Mouse (Mus musculus): Measurements from ENCODE around the gene Sfrp4.

Sfrp4 gene

GRCm38 (mm10) chr13:19622573-19623227 is at the start of gene Sfrp4:
Gene Sfrp4, plus strand, starts transcription at chr13:19623104.
- in situ Hi-C loops (cut with MboI, MseI), result no loop called here

GRCm38 (mm10) chr13:19574723-19575122 is 48.2 kb upstream of the Sfrp4 start:
- in situ Hi-C loops (cut with MboI, MseI), result loop anchor here in 1 of 2 experiments (10.0 kb wide), 1 partner anchor 1190 kb away; no protein-coding TSS in a partner anchor

GRCm38 (mm10) chr13:19575947-19576346 is 47.0 kb upstream of the Sfrp4 start:
- in situ Hi-C loops (cut with MboI, MseI), result loop anchor here in 1 of 2 experiments (10.0 kb wide), 1 partner anchor 1191 kb away; no protein-coding TSS in a partner anchor

- in situ Hi-C loops (cut with MboI, MseI), result no loop called here
These were observed 31.7 kb upstream of the Sfrp4 start for GRCm38 (mm10) chr13:19590996-19591759.

GRCm38 (mm10) chr13:19595141-19595540 is 27.8 kb upstream of the Sfrp4 start:
- in situ Hi-C loops (cut with MboI, MseI), result no loop called here

- in situ Hi-C loops (cut with MboI, MseI), result no loop called here
These were observed 23.7 kb upstream of the Sfrp4 start for GRCm38 (mm10) chr13:19599242-19599641.

GRCm38 (mm10) chr13:19602531-19602930 is 20.4 kb upstream of the Sfrp4 start:
- in situ Hi-C loops (cut with MboI, MseI), result no loop called here

GRCm38 (mm10) chr13:19603719-19604118 is 19.2 kb upstream of the Sfrp4 start:
- in situ Hi-C loops (cut with MboI, MseI), result no loop called here

GRCm38 (mm10) chr13:19604916-19605315 is 18.0 kb upstream of the Sfrp4 start:
- in situ Hi-C loops (cut with MboI, MseI), result no loop called here

GRCm38 (mm10) chr13:19608120-19608519 is 14.8 kb upstream of the Sfrp4 start:
- in situ Hi-C loops (cut with MboI, MseI), result no loop called here

GRCm38 (mm10) chr13:19612348-19612747 is 10.6 kb upstream of the Sfrp4 start:
- in situ Hi-C loops (cut with MboI, MseI), result no loop called here

- in situ Hi-C loops (cut with MboI, MseI), result no loop called here
These were observed 9.9 kb upstream of the Sfrp4 start for GRCm38 (mm10) chr13:19612963-19613362.

GRCm38 (mm10) chr13:19613426-19613825 is 9.5 kb upstream of the Sfrp4 start:
- in situ Hi-C loops (cut with MboI, MseI), result no loop called here

- in situ Hi-C loops (cut with MboI, MseI), result no loop called here
These were observed 8.6 kb upstream of the Sfrp4 start for GRCm38 (mm10) chr13:19614311-19614710.

GRCm38 (mm10) chr13:19618081-19618480 is 4.8 kb upstream of the Sfrp4 start:
- in situ Hi-C loops (cut with MboI, MseI), result no loop called here

- in situ Hi-C loops (cut with MboI, MseI), result no loop called here
These were observed 4.1 kb upstream of the Sfrp4 start for GRCm38 (mm10) chr13:19618841-19619215.

GRCm38 (mm10) chr13:19619216-19619927 is 3.5 kb upstream of the Sfrp4 start, which contains the start of gene Epdr1:
Gene Epdr1, minus strand, starts transcription at chr13:19619927.
- in situ Hi-C loops (cut with MboI, MseI), result no loop called here

- in situ Hi-C loops (cut with MboI, MseI), result no loop called here
These were observed 463 bp downstream of the Sfrp4 start for GRCm38 (mm10) chr13:19623228-19623905.

- in situ Hi-C loops (cut with MboI, MseI), result loop anchor here in 1 of 2 experiments (25.0 kb wide), 1 partner anchor 262 kb away; no protein-coding TSS in a partner anchor
These were observed 1.9 kb downstream of the Sfrp4 start for GRCm38 (mm10) chr13:19624632-19625320.

GRCm38 (mm10) chr13:19626473-19626872 is 3.6 kb downstream of the Sfrp4 start:
- in situ Hi-C loops (cut with MboI, MseI), result loop anchor here in 1 of 2 experiments (25.0 kb wide), 1 partner anchor 264 kb away; no protein-coding TSS in a partner anchor

Measured in T-helper 17 cell (primary cell).